Mouse (Mus musculus) liver, adult 2 months (tissue): Measurements from ENCODE around the gene Gucy2g. TPM values are rescaled to one million over a fixed set of nuclear protein-coding genes. Genes with fewer than 3 reads are reported as not detected.

Experiments used
- DNase-seq: peaks from one replicate; pipeline ENCODE4 v3.0.0-alpha.2; 2011; ENCODE audit warnings: low read depth, low spot score; ENCODE audit errors: extremely low read depth
- H3K27ac ChIP-seq: fragments of 200-500 bp; replicated peaks from 2 replicates; pipeline ENCODE4 v1.5.1; 2012; ENCODE audit warnings: low read depth, mild to moderate bottlenecking, control low read depth, inconsistent platforms, low read length; ENCODE audit not compliant: insufficient read depth
- H3K27me3 ChIP-seq: fragments of 200-500 bp; 2 replicates; pipeline ENCODE4 v1.6.1; 2012; ENCODE audit warnings: mild to moderate bottlenecking, moderate library complexity, low read length, inconsistent platforms; ENCODE audit not compliant: control insufficient read depth, insufficient read depth
- H3K36me3 ChIP-seq: fragments of 200-500 bp; 2 replicates; pipeline ENCODE4 v1.6.1; 2012; ENCODE audit warnings: low read length, inconsistent platforms; ENCODE audit not compliant: control insufficient read depth, insufficient read depth
- H3K4me1 ChIP-seq: fragments of 200-500 bp; 2 replicates; pipeline ENCODE4 v1.6.1; 2011; ENCODE audit warnings: low read length; ENCODE audit not compliant: control insufficient read depth, insufficient read depth
- H3K4me3 ChIP-seq: fragments of 200-500 bp; 2 replicates; pipeline ENCODE4 v1.5.1; 2011; ENCODE audit warnings: low read depth, mild to moderate bottlenecking, control low read depth, low read length, moderate library complexity; ENCODE audit not compliant: insufficient read depth
- H3K79me2 ChIP-seq: fragments of 200-500 bp; 2 replicates; pipeline ENCODE4 v1.6.1; 2012; ENCODE audit warnings: inconsistent platforms, mild to moderate bottlenecking, low read length, moderate library complexity; ENCODE audit not compliant: control insufficient read depth, insufficient read depth
- H3K9ac ChIP-seq: fragments of 200-500 bp; 2 replicates; pipeline ENCODE4 v1.6.1; 2012; ENCODE audit warnings: low read depth, mild to moderate bottlenecking, control low read depth, inconsistent platforms, low read length
- CTCF ChIP-seq: fragments of 200-500 bp; IDR thresholded peaks from 2 replicates; pipeline ENCODE4 v1.5.1; 2011; ENCODE audit warnings: low read depth, low read length, control low read depth
- POLR2A ChIP-seq: fragments of 200-500 bp; IDR thresholded peaks from 2 replicates; pipeline ENCODE4 v1.6.1; 2011; ENCODE audit warnings: low read length, control low read depth; ENCODE audit not compliant: insufficient read depth; ENCODE audit errors: extremely low read depth
- WGBS: fragments of 180-500 bp; shearing (Covaris S2); methylation state at CpG from one replicate; pipeline ENCODE4 v1.1.7; 2018; 5-methylcytosine and 5-hydroxymethylcytosine counted together
- polyA plus RNA-seq: library from polyadenylated mRNA; depleted of rRNA; stranded (reverse); fragments of >200 nt; gene quantifications from 2 replicates; pipeline ENCODE4 v1.2.3, GENCODE M21; 2012
- total RNA-seq: library from RNA; depleted of rRNA; stranded (reverse); fragments of >200 nt; gene quantifications from 2 replicates; pipeline ENCODE4 v1.2.3, GENCODE M21; 2014

Gene Gucy2g
- total and polyA plus RNA-seq, 2 experiments, result 0.04 TPM; not detected in 1

GRCm38 (mm10) chr19:55209084-55209483 is 32.0 kb downstream of the Gucy2g start:
- Histone ChIP-seq H3K79me2 (no peaks in the 10 kb centered on the region), H3K4me3 (no peak overlapping the region), H3K9ac (no peak overlapping the region), H3K36me3 (no peaks in the 10 kb centered on the region), H3K27ac (no peak overlapping the region), H3K4me1 (no peaks in the 10 kb centered on the region), H3K27me3 (no peaks in the 10 kb centered on the region)
- WGBS, result 79% methylated on average over 3 of the region's 3 CpGs
- DNase-seq, result no peak
- TF ChIP-seq CTCF, result no peak
- no peak for TF ChIP-seq POLR2A

- Histone ChIP-seq H3K36me3 (no peaks in the 10 kb centered on the region), H3K9ac (no peak overlapping the region), H3K79me2 (no peaks in the 10 kb centered on the region), H3K27me3 (no peaks in the 10 kb centered on the region), H3K4me1 (no peaks in the 10 kb centered on the region), H3K27ac (no peak overlapping the region), H3K4me3 (no peak overlapping the region)
- TF ChIP-seq POLR2A (no peak), CTCF (no peak)
- 79% methylated on average over 4 of the region's 4 CpGs for WGBS
- DNase-seq, result no peak
Measured at GRCm38 (mm10) chr19:55208654-55209053, 32.4 kb downstream of the Gucy2g start.

GRCm38 (mm10) chr19:55207746-55208538 is 33.1 kb downstream of the Gucy2g start:
- 52% methylated on average over 25 of the region's 25 CpGs for WGBS
- Histone ChIP-seq H3K79me2 (no peaks in the 10 kb centered on the region), H3K27ac (no peak overlapping the region), H3K4me1 (no peaks in the 10 kb centered on the region), H3K9ac (no peak overlapping the region), H3K27me3 (no peaks in the 10 kb centered on the region), H3K36me3 (no peaks in the 10 kb centered on the region), H3K4me3 (no peak overlapping the region)
- DNase-seq, result no peak
- TF ChIP-seq CTCF, result no peak
- no peak for TF ChIP-seq POLR2A

- TF ChIP-seq POLR2A (no peak), CTCF (no peak)
- H3K27me3 ChIP-seq, result no peaks in the 10 kb centered on the region
- no peaks in the 10 kb centered on the region for H3K4me1 ChIP-seq
- no peak for DNase-seq
- H3K27ac ChIP-seq, result no peak overlapping the region
- no peak overlapping the region for H3K4me3 ChIP-seq
- H3K79me2 ChIP-seq, result no peaks in the 10 kb centered on the region
- 51% methylated on average over 6 of the region's 6 CpGs for WGBS
- H3K36me3 ChIP-seq, result no peaks in the 10 kb centered on the region
- no peak overlapping the region for H3K9ac ChIP-seq
Measured at GRCm38 (mm10) chr19:55207205-55207604, 33.8 kb downstream of the Gucy2g start.

- H3K27ac ChIP-seq, result no peak overlapping the region
- no peaks in the 10 kb centered on the region for H3K79me2 ChIP-seq
- H3K4me1 ChIP-seq, result no peaks in the 10 kb centered on the region
- H3K36me3 ChIP-seq, result no peaks in the 10 kb centered on the region
- H3K4me3 ChIP-seq, result no peak overlapping the region
- WGBS, result 36% methylated on average over 8 of the region's 8 CpGs
- peak; percentile 49 for DNase-seq
- no peak for TF ChIP-seq POLR2A
- TF ChIP-seq CTCF, result no peak
- no peak overlapping the region for H3K9ac ChIP-seq
- no peaks in the 10 kb centered on the region for H3K27me3 ChIP-seq
Measured at GRCm38 (mm10) chr19:55206482-55207138, 34.4 kb downstream of the Gucy2g start.

- H3K4me3 ChIP-seq, result no peak overlapping the region
- no peaks in the 10 kb centered on the region for H3K27me3 ChIP-seq
- H3K36me3 ChIP-seq, result no peaks in the 10 kb centered on the region
- peaks cover 2% of the 10 kb centered on the region; the same call in 1 of the 2 replicates for H3K79me2 ChIP-seq
- H3K4me1 ChIP-seq, result peaks cover 8% of the 10 kb centered on the region
- H3K9ac ChIP-seq, result no peak overlapping the region
- 38% methylated on average over 5 of the region's 5 CpGs for WGBS
- DNase-seq, result peak; percentile 21
- peak; percentile 71 for TF ChIP-seq CTCF
- no peak for TF ChIP-seq POLR2A
- no peak overlapping the region for H3K27ac ChIP-seq
Measured at GRCm38 (mm10) chr19:55198303-55198702, 42.7 kb downstream of the Gucy2g start.
